Mouse (Mus musculus) C2C12 (cell line): ENCODE data around the gene Krt222.

Experiments used
- CEBPB ChIP-seq: IDR thresholded peaks from one replicate; pipeline ENCODE4 v1.6.1; 2011; ENCODE audit warnings: low read depth, mild to moderate bottlenecking, control low read depth, moderate library complexity
- CTCF ChIP-seq: IDR thresholded peaks from one replicate; pipeline ENCODE4 v1.5.1; 2011; ENCODE audit not compliant: control insufficient read depth, insufficient read depth, insufficient read length
- FOSL1 ChIP-seq: IDR thresholded peaks from one replicate; pipeline ENCODE4 v1.8.0; 2011; ENCODE audit warnings: mild to moderate bottlenecking, low read length; ENCODE audit not compliant: poor library complexity, insufficient read depth, severe bottlenecking
- MAX ChIP-seq: IDR thresholded peaks from one replicate; pipeline ENCODE4 v1.6.1; 2011; ENCODE audit warnings: mild to moderate bottlenecking, control low read depth
- MYOD1 ChIP-seq: IDR thresholded peaks from one replicate; pipeline ENCODE4 v1.6.1; 2011; ENCODE audit warnings: low read depth; ENCODE audit not compliant: control insufficient read depth, insufficient read length
- MYOG ChIP-seq: IDR thresholded peaks from one replicate; pipeline ENCODE4 v1.6.1; 2011; ENCODE audit not compliant: control insufficient read depth, insufficient read length; ENCODE audit errors: extremely low read depth
- USF1 ChIP-seq: IDR thresholded peaks from one replicate; pipeline ENCODE4 v1.6.1; 2011; ENCODE audit warnings: low read depth, mild to moderate bottlenecking, control low read depth, moderate library complexity

- no peak for TF ChIP-seq CTCF
- TF ChIP-seq CEBPB = no peak
- no peak for TF ChIP-seq USF1
- TF ChIP-seq FOSL1 = no peak
- no peak for TF ChIP-seq MAX
- no peak for TF ChIP-seq MYOD1
- TF ChIP-seq MYOG = no peak
These were observed 575 bp downstream of the Krt222 start for GRCm38 (mm10) chr11:99243200-99243819.
